Mouse (Mus musculus): ENCODE measurements at regions not wholly inside any gene's neighbourhood (a gene's known extent, or its start where the extent isn't known, plus 50 kb on each side); places are given as distances from the start of the nearest gene placed in this dataset.

- no peak for ATAC-seq (replicated peaks; ENCODE audit: insufficient number of reproducible peaks, low FRiP score, low TSS enrichment, poor library complexity, severe bottlenecking)
Measured at GRCm38 (mm10) chr2:84119839-84120238, 129.5 kb downstream of the Gm13691 start.

GRCm38 (mm10) chr2:84127586-84127985 lies 137.2 kb downstream of the Gm13691 start:
- no peak for ATAC-seq (replicated peaks; ENCODE audit: insufficient number of reproducible peaks, low FRiP score, low TSS enrichment, poor library complexity, severe bottlenecking)

GRCm38 (mm10) chr2:84161742-84162141 lies 171.4 kb downstream of the Gm13691 start:
- no peak for ATAC-seq (replicated peaks; ENCODE audit: insufficient number of reproducible peaks, low FRiP score, low TSS enrichment, poor library complexity, severe bottlenecking)

DNA sequence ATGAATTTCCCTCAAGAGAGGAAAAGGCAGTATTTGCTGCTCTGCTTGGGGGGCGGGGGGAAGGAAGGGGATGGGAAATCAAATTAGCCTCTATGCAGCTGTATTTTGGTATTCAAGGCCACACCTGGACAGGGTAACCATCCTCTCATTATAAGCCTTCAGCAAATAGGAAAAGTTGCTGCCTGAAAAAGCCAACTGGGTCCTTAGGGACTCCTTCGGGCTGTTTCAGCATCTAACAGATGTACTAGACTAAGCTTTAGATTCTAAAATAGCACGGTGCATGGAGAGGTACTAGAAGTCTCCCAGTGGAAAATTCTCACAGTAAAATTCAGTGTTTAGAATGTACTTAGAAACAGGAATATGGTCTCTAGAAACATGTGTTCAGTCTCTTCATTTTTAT lies 183.1 kb downstream of the Gm13691 start:
- no peak for ATAC-seq (replicated peaks; ENCODE audit: insufficient number of reproducible peaks, low FRiP score, low TSS enrichment, poor library complexity, severe bottlenecking)

GRCm38 (mm10) chr2:84183624-84184287 lies 193.4 kb downstream of the Gm13691 start:
- no peak for ATAC-seq (replicated peaks; ENCODE audit: insufficient number of reproducible peaks, low FRiP score, low TSS enrichment, poor library complexity, severe bottlenecking)

DNA sequence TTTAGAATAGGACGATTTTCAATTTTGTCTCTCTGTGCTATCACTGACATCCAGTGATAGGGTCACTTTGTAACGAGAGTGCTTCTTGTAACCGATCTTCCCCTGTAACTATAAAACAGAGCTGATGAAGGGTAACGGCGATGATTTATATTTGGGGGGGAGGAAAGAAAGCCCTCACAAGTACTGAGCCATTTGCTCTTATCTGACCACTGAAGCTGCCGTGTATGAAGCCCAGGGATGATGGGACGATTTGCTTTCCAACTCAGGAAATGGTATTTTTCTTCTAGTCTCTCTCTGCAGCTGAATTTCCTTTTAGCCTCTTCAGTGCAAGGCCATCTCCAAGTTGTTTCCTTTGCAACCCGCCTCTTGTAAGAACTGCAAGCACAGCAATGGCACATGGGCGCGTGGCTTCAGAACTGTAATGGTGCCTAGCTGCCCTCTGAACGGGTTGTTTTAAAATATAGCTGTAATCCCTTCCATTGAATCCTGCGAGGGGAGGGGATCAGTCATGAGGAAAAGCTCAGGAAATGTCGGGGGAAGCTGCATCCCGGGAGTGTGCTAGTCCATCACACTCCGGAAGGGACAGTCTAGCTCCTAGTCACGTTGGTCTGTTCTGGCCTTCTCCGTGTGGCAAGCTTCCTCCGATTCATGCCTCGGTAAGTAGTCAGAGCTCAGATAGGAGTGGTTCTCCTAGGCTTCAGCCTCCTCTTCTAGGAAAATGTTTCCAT lies 194.1 kb downstream of the Gm13691 start:
- no peak for ATAC-seq (replicated peaks; ENCODE audit: insufficient number of reproducible peaks, low FRiP score, low TSS enrichment, poor library complexity, severe bottlenecking)

DNA sequence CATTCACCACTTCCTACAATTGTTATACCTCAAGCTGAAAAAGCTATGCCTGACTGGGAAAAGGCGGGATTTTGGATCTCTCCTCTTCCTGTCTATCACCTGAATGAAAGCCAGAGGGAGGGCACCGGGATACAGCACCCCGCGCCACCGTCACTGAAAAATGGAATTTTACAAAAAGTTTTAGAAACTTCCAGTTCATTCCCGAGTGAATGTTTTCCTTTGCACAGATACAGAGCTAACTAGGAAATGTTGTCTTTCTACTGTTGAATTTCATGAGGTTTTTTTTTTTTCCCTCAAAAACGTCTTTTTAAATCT lies 194.6 kb downstream of the Gm13691 start:
- ATAC-seq (replicated peaks; ENCODE audit: insufficient number of reproducible peaks, low FRiP score, low TSS enrichment, poor library complexity, severe bottlenecking) = no peak

GRCm38 (mm10) chr2:84186126-84186701 lies 195.9 kb downstream of the Gm13691 start:
- no peak for ATAC-seq (replicated peaks; ENCODE audit: insufficient number of reproducible peaks, low FRiP score, low TSS enrichment, poor library complexity, severe bottlenecking)

DNA sequence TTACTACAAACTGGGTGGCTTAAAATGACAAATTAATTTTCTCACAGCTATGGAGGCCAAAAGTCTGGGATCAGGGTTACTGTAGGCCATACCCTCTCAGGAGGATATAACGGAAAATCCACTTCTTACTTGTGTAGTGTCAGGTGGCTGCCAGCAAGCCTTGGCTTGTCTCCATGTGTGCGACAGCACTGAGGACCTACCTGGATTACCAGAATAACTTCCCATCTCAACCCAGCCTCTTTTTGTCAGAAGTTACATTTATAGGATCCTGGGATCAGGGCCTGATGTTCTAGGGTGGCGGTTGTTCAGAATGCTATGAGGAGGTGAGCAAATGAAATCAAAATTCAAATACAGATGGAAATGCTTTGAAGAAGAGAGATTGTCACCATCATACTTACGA lies 197.1 kb downstream of the Gm13691 start:
- no peak for ATAC-seq (replicated peaks; ENCODE audit: insufficient number of reproducible peaks, low FRiP score, low TSS enrichment, poor library complexity, severe bottlenecking)

GRCm38 (mm10) chr2:84189302-84189701 lies 198.9 kb downstream of the Gm13691 start:
- no peak for ATAC-seq (replicated peaks; ENCODE audit: insufficient number of reproducible peaks, low FRiP score, low TSS enrichment, poor library complexity, severe bottlenecking)

DNA sequence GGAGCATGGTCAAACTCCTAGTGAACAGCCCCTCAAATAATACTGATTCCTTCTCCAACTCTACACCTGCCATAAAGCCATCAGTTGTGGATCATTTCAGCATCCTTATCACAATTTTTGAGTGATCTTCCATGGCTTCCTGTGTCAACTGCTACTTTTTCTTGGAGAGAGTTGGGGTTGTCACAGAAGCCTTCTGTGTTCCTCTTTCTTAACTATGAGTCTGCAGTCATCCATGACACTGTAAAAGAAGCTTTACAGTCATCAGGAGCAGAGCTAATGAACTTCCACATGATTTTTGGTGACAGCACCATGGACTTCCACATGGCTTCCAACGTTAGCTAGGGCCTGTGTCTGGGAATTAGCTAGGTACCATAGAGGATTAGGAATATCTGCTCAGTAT lies 208.1 kb downstream of the Calcrl start:
- ATAC-seq (replicated peaks; ENCODE audit: insufficient number of reproducible peaks, low FRiP score, low TSS enrichment, poor library complexity, severe bottlenecking) = no peak

DNA sequence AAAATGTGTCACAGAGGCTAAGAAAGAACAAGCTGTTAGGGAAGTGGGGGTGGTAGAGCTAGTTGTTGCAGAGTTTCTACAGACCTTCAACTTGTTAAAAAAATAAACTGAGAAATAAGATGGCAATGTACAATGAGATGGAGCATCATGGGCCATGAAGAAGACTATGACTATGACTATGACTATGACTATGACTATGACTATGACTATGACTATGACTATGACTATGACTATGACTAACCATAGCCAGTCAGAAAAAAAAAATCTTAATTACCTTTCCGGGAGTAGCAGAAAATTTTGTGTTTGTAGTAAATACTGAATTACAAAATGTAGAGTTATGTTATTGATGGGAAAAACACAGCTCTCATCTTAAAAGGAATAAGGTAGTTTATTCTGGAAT lies 203.2 kb downstream of the Calcrl start:
- ATAC-seq (replicated peaks; ENCODE audit: insufficient number of reproducible peaks, low FRiP score, low TSS enrichment, poor library complexity, severe bottlenecking) = no peak

DNA sequence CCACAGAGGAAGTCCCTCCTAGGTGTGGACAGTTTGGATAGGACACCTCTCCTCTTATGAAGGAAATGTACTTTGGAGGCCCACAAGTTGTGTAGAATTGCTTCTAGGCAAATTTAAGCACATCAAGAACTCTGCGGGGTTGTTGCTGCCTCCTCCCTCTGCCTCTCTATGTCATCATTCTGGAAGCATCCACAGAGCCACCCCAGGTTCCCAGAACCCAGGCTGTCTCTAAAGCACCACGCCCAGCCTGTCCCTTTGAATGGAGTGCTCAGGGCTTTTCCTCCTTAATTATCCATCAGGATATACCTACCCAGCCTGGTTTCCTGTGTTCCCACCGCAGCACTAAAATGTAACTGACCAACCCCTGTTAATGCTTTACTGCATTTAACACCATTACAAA lies 195.4 kb downstream of the Calcrl start:
- ATAC-seq (replicated peaks; ENCODE audit: insufficient number of reproducible peaks, low FRiP score, low TSS enrichment, poor library complexity, severe bottlenecking) = no peak

- ATAC-seq (replicated peaks; ENCODE audit: insufficient number of reproducible peaks, low FRiP score, low TSS enrichment, poor library complexity, severe bottlenecking) = no peak
Measured at GRCm38 (mm10) chr2:84235641-84236040, 189.6 kb downstream of the Calcrl start.

- no peak for ATAC-seq (replicated peaks; ENCODE audit: insufficient number of reproducible peaks, low FRiP score, low TSS enrichment, poor library complexity, severe bottlenecking)
Measured at GRCm38 (mm10) chr2:84241244-84241643, 184.0 kb downstream of the Calcrl start.

- no peak for ATAC-seq (replicated peaks; ENCODE audit: insufficient number of reproducible peaks, low FRiP score, low TSS enrichment, poor library complexity, severe bottlenecking)
Measured at GRCm38 (mm10) chr2:84241986-84242385, 183.2 kb downstream of the Calcrl start.

DNA sequence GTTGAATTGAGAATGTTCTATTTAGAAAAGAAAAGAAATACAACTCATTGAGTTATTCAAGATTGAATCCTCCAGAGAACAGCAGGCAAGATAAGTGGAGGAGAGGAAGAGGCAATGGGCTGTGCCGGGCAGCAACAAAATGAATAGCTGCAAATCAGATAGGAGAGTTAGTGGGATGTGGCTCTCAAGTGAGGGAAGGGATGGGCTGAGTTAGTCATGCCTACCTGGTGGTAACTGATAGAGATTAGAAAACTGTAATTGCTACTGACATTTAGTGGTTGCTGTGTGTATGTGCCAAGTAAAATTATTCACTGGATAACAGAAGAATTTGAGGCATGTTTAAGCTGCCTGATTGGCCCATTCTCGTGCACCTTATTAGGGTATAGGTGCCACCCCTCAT lies 179.3 kb downstream of the Calcrl start:
- ATAC-seq (replicated peaks; ENCODE audit: insufficient number of reproducible peaks, low FRiP score, low TSS enrichment, poor library complexity, severe bottlenecking) = no peak

DNA sequence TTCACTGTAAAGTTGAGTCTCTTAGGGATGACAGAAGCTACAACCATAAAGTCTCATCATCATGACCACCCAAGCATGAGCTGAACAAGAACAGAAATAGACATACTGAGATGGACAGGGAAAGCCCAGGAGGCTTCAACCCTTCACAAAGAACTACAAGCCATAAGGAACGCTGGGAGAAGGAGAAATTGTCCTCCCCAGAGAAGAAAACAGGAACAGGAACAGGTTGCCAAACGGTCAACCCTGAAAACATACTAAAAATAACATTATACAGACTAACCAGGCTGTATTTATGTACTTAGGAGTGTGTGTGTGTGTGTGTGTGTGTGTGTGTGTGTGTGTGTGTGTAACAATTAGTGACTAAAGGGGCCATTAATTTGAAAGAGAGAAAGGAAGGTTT lies 178.6 kb downstream of the Calcrl start:
- ATAC-seq (replicated peaks; ENCODE audit: insufficient number of reproducible peaks, low FRiP score, low TSS enrichment, poor library complexity, severe bottlenecking) = no peak

DNA sequence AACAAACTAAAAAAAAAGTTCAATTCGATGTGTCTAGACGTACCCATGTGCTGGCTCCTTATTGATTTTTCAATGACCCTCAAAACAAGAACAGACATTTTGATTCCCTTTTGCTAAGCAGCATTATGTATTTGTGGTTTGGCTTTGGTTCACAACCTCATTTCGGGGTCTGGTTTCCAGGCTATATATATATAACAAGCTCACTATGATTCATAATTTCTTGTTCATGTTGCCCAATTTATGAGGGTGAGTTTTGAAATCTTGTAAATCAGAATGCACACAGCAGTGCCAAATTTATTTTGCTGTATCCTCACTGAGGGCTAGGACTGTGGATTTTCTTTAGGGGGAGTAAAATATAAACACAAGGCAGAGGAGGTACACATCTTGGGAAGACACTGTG lies 177.0 kb downstream of the Calcrl start:
- no peak for ATAC-seq (replicated peaks; ENCODE audit: insufficient number of reproducible peaks, low FRiP score, low TSS enrichment, poor library complexity, severe bottlenecking)

- no peak for ATAC-seq (replicated peaks; ENCODE audit: insufficient number of reproducible peaks, low FRiP score, low TSS enrichment, poor library complexity, severe bottlenecking)
Measured at GRCm38 (mm10) chr2:84249871-84250270, 175.3 kb downstream of the Calcrl start.

Data from monocyte, adult 5-6 weeks (primary cell).